Mouse (Mus musculus) heart, postnatal 0 days (tissue): Measurements from ENCODE around the gene Frat2.

Experiments used
- CTCF ChIP-seq: IDR thresholded peaks from 2 replicates; pipeline ENCODE4 v1.5.1; 2016; ENCODE audit warnings: antibody characterized with exemption, control low read depth, low read depth
- EP300 ChIP-seq: IDR thresholded peaks from 2 replicates; pipeline ENCODE4 v1.6.1; 2016; ENCODE audit warnings: antibody characterized with exemption, low read depth

DNA sequence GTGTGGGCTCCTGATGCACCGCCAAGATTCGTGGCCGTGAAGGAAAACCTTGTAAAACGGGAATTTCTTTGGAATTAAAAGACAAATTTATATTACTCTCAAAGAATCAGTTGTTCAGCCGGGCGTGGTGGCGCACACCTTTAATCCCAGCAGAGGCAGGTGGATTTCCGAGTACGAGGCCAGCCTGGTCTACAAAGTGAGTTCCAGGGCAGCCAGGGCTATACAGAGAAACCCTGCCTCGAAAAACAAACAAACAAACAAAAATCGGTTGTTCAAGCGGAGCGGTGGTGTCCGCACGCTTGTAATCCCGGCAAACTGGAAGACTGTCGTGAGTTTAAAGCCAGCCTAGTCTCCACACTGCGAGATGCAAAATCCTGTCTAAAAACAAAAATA, 48.4 kb upstream of the Frat2 start:
- TF ChIP-seq CTCF: no peak
- TF ChIP-seq EP300: no peak
